ENCODE assay signal across 7 mouse cellular contexts in the genomic region with DNA sequence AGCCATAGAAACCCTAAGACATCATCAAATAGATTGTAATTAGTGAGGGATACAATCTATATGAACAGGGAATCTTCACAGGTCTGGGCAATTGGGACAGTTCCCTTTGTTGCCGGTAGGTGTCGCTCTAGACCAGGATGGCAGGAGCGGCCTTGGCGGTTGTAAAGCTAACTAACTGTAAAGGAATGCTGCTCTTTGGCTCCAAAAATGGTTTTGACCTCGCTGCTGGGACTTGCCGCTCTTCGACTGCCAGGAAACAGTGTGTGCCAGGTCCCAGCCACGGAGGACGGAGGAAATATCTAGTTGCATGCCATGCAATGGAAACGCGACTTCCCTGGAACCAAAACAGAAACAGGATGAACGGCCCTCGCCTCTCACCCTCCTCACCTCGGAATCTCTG. TPM values are rescaled to one million over a fixed set of nuclear protein-coding genes. Genes with fewer than 3 reads are reported as not detected.
DNase-seq lines count a peak whose midpoint lies in the region; ATAC-seq lines count a peak whose summit lies in the region.

No protein-coding gene starts in this region.

- no peak for ATAC-seq in midbrain, embryonic 11.5 days (ENCODE audit: low FRiP score)

- peak; percentile 92 to 97 for DNase-seq in adrenal gland, adult (ENCODE audit: inconsistent age in 2 of 2, low spot score in 1 of 2)
- peak; percentile 77 to 83 for DNase-seq in cerebellum, postnatal 4 days (ENCODE audit: low spot score in 2 of 2)
- peak; percentile 59 to 62 for DNase-seq in gastrocnemius, adult 8-10 months (ENCODE audit: low spot score in 2 of 2)
- DNase-seq in hindlimb bud, embryonic 11.5 days (ENCODE audit: extremely low spot score, low read depth, low spot score): peak; percentile 62
- DNase-seq in left cerebral cortex, postnatal 25 days (ENCODE audit: low spot score in 2 of 2): peak; percentile 76 to 85
- peak; percentile 97 for DNase-seq in midbrain, embryonic 11.5 days (ENCODE audit: low spot score, missing footprints)
- peak; percentile 71 for DNase-seq in spleen, adult 12 weeks (ENCODE audit: low spot score)

- H3K36me3 ChIP-seq in midbrain, embryonic 11.5 days (ENCODE audit: control insufficient read depth, insufficient read depth, low read length): no peaks in the 10 kb centered on the region

- no peak overlapping the region for H3K4me3 ChIP-seq in midbrain, embryonic 11.5 days (ENCODE audit: low read depth, low read length)

- intact Hi-C loops in left cerebral cortex, postnatal 25 days (cut with DNase I): loop anchor here (1.0 to 5.0 kb wide), 2 partner anchors 92 to 135 kb away; a partner anchor contains a TSS

- no peak overlapping the region for H3K4me2 ChIP-seq in midbrain, embryonic 11.5 days

- H3K4me1 ChIP-seq in midbrain, embryonic 11.5 days (ENCODE audit: control insufficient read depth, insufficient read depth, low read length): no peaks in the 10 kb centered on the region

- H3K27ac ChIP-seq in midbrain, embryonic 11.5 days (ENCODE audit: low read depth, low read length): no peak overlapping the region

- 22% methylated on average over 14 of the region's 14 CpGs for WGBS in midbrain, embryonic 11.5 days

- H3K9me3 ChIP-seq in midbrain, embryonic 11.5 days (ENCODE audit: control insufficient read depth, low read length): no peaks in the 10 kb centered on the region

- no peaks in the 10 kb centered on the region for H3K27me3 ChIP-seq in midbrain, embryonic 11.5 days (ENCODE audit: control insufficient read depth, insufficient read depth, low read length)

- no peak overlapping the region for H3K9ac ChIP-seq in midbrain, embryonic 11.5 days (ENCODE audit: low read length)

RNA-seq across cellular contexts. Expression of a gene that starts 14.2 kb away (rescaled TPM):
- 10 to 100 TPM; 60.8 to 77.6 (median 67.7) TPM for total RNA-seq in gastrocnemius, adult 8-10 months (2022)
- 100 to 1,000 TPM; 204 TPM for total RNA-seq in left cerebral cortex, postnatal 25 days (2021)
- 74.3 and 77.7 TPM in 2 replicates for polyA plus RNA-seq in midbrain, embryonic 11.5 days (2014; fragmentation: Nextera tagmentation; extraction: Ambion mirVana)

RNA-seq across cellular contexts. Expression of a gene that starts 42.6 kb away (rescaled TPM):
- total RNA-seq in gastrocnemius, adult 8-10 months (2022): 100 to 1,000 TPM in 3 of 4 experiments, 10 to 100 TPM in 1; 90.5 to 118 (median 104) TPM
- total RNA-seq in left cerebral cortex, postnatal 25 days (2021): 10 to 100 TPM; 54.9 to 59.1 TPM
- polyA plus RNA-seq in midbrain, embryonic 11.5 days (2014; fragmentation: Nextera tagmentation; extraction: Ambion mirVana): 15.1 and 16.7 TPM in 2 replicates
